Mouse (Mus musculus): ENCODE data around the gene Pik3cb.

Pik3cb gene

GRCm38 (mm10) chr9:99081718-99082117 is 58.7 kb downstream of the Pik3cb start:
- DNase-seq (ENCODE audit: low read depth), result no peak

GRCm38 (mm10) chr9:99081308-99081707 is 59.1 kb downstream of the Pik3cb start:
- no peak for DNase-seq (ENCODE audit: low read depth)

GRCm38 (mm10) chr9:99080657-99081056 is 59.8 kb downstream of the Pik3cb start:
- no peak for DNase-seq (ENCODE audit: low read depth)

GRCm38 (mm10) chr9:99074462-99074861 is 66.0 kb downstream of the Pik3cb start:
- no peak for DNase-seq (ENCODE audit: low read depth)

GRCm38 (mm10) chr9:99072538-99072937 is 67.9 kb downstream of the Pik3cb start:
- DNase-seq (ENCODE audit: low read depth), result no peak

GRCm38 (mm10) chr9:99065311-99065710 is 75.1 kb downstream of the Pik3cb start:
- DNase-seq (ENCODE audit: low read depth), result no peak

- peak; percentile 65 for DNase-seq (ENCODE audit: low read depth)
These were observed 76.2 kb downstream of the Pik3cb start for GRCm38 (mm10) chr9:99064216-99064615.

GRCm38 (mm10) chr9:99062544-99062943 is 77.9 kb downstream of the Pik3cb start:
- peak; percentile 75 for DNase-seq (ENCODE audit: low read depth)

GRCm38 (mm10) chr9:99057751-99058150 is 82.7 kb downstream of the Pik3cb start:
- DNase-seq (ENCODE audit: low read depth), result no peak

GRCm38 (mm10) chr9:99049760-99050159 is 90.7 kb downstream of the Pik3cb start:
- DNase-seq (ENCODE audit: low read depth), result no peak

GRCm38 (mm10) chr9:99048724-99049250 is 91.6 kb downstream of the Pik3cb start:
- DNase-seq (ENCODE audit: low read depth), result no peak

GRCm38 (mm10) chr9:99044761-99045160 is 95.7 kb downstream of the Pik3cb start:
- no peak for DNase-seq (ENCODE audit: low read depth)

GRCm38 (mm10) chr9:99042641-99043040 is 97.8 kb downstream of the Pik3cb start:
- DNase-seq (ENCODE audit: low read depth), result no peak

GRCm38 (mm10) chr9:99041994-99042393 is 98.4 kb downstream of the Pik3cb start:
- DNase-seq (ENCODE audit: low read depth), result no peak

GRCm38 (mm10) chr9:99035575-99035974 is 104.8 kb downstream of the Pik3cb start, which contains the start of gene Gm1123:
Gene Gm1123 (minus strand): TSS chr9:99035715.
- no peak for DNase-seq (ENCODE audit: low read depth)

GRCm38 (mm10) chr9:99034111-99034510 is 106.3 kb downstream of the Pik3cb start:
- no peak for DNase-seq (ENCODE audit: low read depth)

- DNase-seq (ENCODE audit: low read depth), result no peak
These were observed 108.4 kb downstream of the Pik3cb start for GRCm38 (mm10) chr9:99032031-99032430.

- no peak for DNase-seq (ENCODE audit: low read depth)
These were observed 118.7 kb downstream of the Pik3cb start for GRCm38 (mm10) chr9:99021751-99022150.

GRCm38 (mm10) chr9:99021166-99021565 is 119.3 kb downstream of the Pik3cb start:
- DNase-seq (ENCODE audit: low read depth), result no peak

- no peak for DNase-seq (ENCODE audit: low read depth)
These were observed 122.7 kb downstream of the Pik3cb start for GRCm38 (mm10) chr9:99017679-99018078.

GRCm38 (mm10) chr9:99016759-99017158 is 123.7 kb downstream of the Pik3cb start:
- no peak for DNase-seq (ENCODE audit: low read depth)

- DNase-seq (ENCODE audit: low read depth), result no peak
These were observed 124.1 kb downstream of the Pik3cb start for GRCm38 (mm10) chr9:99016301-99016700.

- no peak for DNase-seq (ENCODE audit: low read depth)
These were observed 130.6 kb downstream of the Pik3cb start for GRCm38 (mm10) chr9:99009898-99010199.

GRCm38 (mm10) chr9:99009069-99009897 is 131.1 kb downstream of the Pik3cb start:
- DNase-seq (ENCODE audit: low read depth), result peak; percentile 79

Data from induced T-regulatory cell, adult 2 months (primary cell).